Mouse (Mus musculus): Measurements from ENCODE around the gene Emilin3.

GRCm38 (mm10) chr2:160891045-160891444 lies 21.1 kb downstream of the Emilin3 start:
- TF ChIP-seq POLR2A (IDR thresholded peaks at IDR 0.05; ENCODE audit: insufficient read length, low read depth) (no peak), REST (IDR thresholded peaks at IDR 0.05; ENCODE audit: insufficient read depth, insufficient read length) (no peak), SRF (IDR thresholded peaks at IDR 0.05; ENCODE audit: control insufficient read depth, insufficient read length, low read depth) (no peak), MAX (IDR thresholded peaks at IDR 0.05; ENCODE audit: low read depth) (no peak), USF1 (IDR thresholded peaks at IDR 0.05; ENCODE audit: low read depth) (no peak), TCF12 (IDR thresholded peaks at IDR 0.05; ENCODE audit: insufficient read depth, poor library complexity, severe bottlenecking) (no peak)

Measured in myocyte (in vitro differentiated cells).